Mouse (Mus musculus) hindbrain, embryonic 12.5 days (tissue): ENCODE data around the gene Ksr1. TPM values are rescaled to one million over a fixed set of nuclear protein-coding genes. Genes with fewer than 3 reads are reported as not detected.

Source experiments
- ATAC-seq: fragments of 200-750 bp; cut with Nextera tagmentation; 2 replicates; pipeline ENCODE4 v1.8.0; 2017; ENCODE audit warnings: moderate TSS enrichment; ENCODE audit not compliant: low FRiP score
- H3K27ac ChIP-seq: fragments of 300-500 bp; sonication (generic); 2 replicates; pipeline ENCODE4 v1.5.1; 2016; ENCODE audit warnings: mild to moderate bottlenecking
- H3K27me3 ChIP-seq: fragments of 300-500 bp; sonication (generic); 2 replicates; pipeline ENCODE4 v1.6.1; 2016; ENCODE audit warnings: mild to moderate bottlenecking
- H3K36me3 ChIP-seq: fragments of 300-500 bp; sonication (generic); 2 replicates; pipeline ENCODE4 v1.6.1; 2016; ENCODE audit warnings: mild to moderate bottlenecking
- H3K4me1 ChIP-seq: fragments of 300-500 bp; sonication (generic); 2 replicates; pipeline ENCODE4 v1.6.1; 2016
- H3K4me2 ChIP-seq: fragments of 300-500 bp; sonication (generic); replicated peaks from 2 replicates; pipeline ENCODE4 v1.6.1; 2016; ENCODE audit warnings: mild to moderate bottlenecking
- H3K4me3 ChIP-seq: fragments of 300-500 bp; sonication (generic); 2 replicates; pipeline ENCODE4 v1.5.1; 2016; ENCODE audit warnings: mild to moderate bottlenecking
- H3K9ac ChIP-seq: fragments of 300-500 bp; sonication (generic); 2 replicates; pipeline ENCODE4 v1.6.1; 2016; ENCODE audit warnings: mild to moderate bottlenecking, moderate library complexity
- H3K9me3 ChIP-seq: fragments of 300-500 bp; sonication (generic); replicated peaks from 2 replicates; pipeline ENCODE4 v1.6.1; 2016; ENCODE audit warnings: mild to moderate bottlenecking
- WGBS: fragments of 180-500 bp; shearing (Covaris S2); methylation state at CpG from one replicate; pipeline ENCODE4 v1.1.7; 2016; 5-methylcytosine and 5-hydroxymethylcytosine counted together
- polyA plus RNA-seq: library from polyadenylated mRNA; unstranded; fragments of >200 nt; fragmentation: Nextera tagmentation; extraction: Ambion mirVana; gene quantifications from 2 replicates; pipeline ENCODE4 v1.2.1, GENCODE M21; 2016

Ksr1 gene
- polyA plus RNA-seq, 1 experiment from 2014 or later: 3.5 TPM

- H3K4me3 ChIP-seq: no peak within 1 kb of the TSS
- 80% methylated on average over 10 of the region's 10 CpGs for WGBS
- H3K9ac ChIP-seq: no peak within 1 kb of the TSS
- no peaks in the 10 kb centered on the region for H3K9me3 ChIP-seq
- no peak within 1 kb of the TSS for H3K27ac ChIP-seq
- H3K4me2 ChIP-seq: no peak within 1 kb of the TSS
- H3K27me3 ChIP-seq: no peaks in the 10 kb centered on the region
- no peaks in the 10 kb centered on the region for H3K4me1 ChIP-seq
- ATAC-seq: no peak
- H3K36me3 ChIP-seq: no peaks in the 10 kb centered on the region
Observed at GRCm38 (mm10) chr11:78984483-78985177, 161.6 kb downstream of the Ksr1 start, which contains the start of gene Lgals9. Gene Lgals9 (minus strand): TSS chr11:78984946.

- H3K36me3 ChIP-seq: no peaks in the 10 kb centered on the region
- WGBS: 89% methylated on average over 7 of the region's 7 CpGs
Observed at GRCm38 (mm10) chr11:78983539-78983938, 162.7 kb downstream of the Ksr1 start.

GRCm38 (mm10) chr11:78982513-78983291, 163.5 kb downstream of the Ksr1 start:
- Histone ChIP-seq H3K4me1 (no peaks in the 10 kb centered on the region), H3K27ac (no peak overlapping the region), H3K4me2 (no peak overlapping the region), H3K9ac (no peak overlapping the region), H3K36me3 (no peaks in the 10 kb centered on the region), H3K4me3 (no peak overlapping the region), H3K9me3 (no peaks in the 10 kb centered on the region), H3K27me3 (no peaks in the 10 kb centered on the region)
- 86% methylated on average over 12 of the region's 12 CpGs for WGBS
- ATAC-seq: no peak

More at GRCm38 (mm10) chr11:78983539-78983938, 162.7 kb downstream of the Ksr1 start:
- H3K27ac ChIP-seq: no peak overlapping the region
- H3K9me3 ChIP-seq: no peaks in the 10 kb centered on the region
- no peaks in the 10 kb centered on the region for H3K4me1 ChIP-seq
- H3K9ac ChIP-seq: no peak overlapping the region
- no peaks in the 10 kb centered on the region for H3K27me3 ChIP-seq
- H3K4me3 ChIP-seq: no peak overlapping the region
- H3K4me2 ChIP-seq: no peak overlapping the region
- no peak for ATAC-seq

GRCm38 (mm10) chr11:78982042-78982441, 164.2 kb downstream of the Ksr1 start:
- no peaks in the 10 kb centered on the region for H3K27me3 ChIP-seq
- no peaks in the 10 kb centered on the region for H3K36me3 ChIP-seq
- no peak overlapping the region for H3K4me3 ChIP-seq
- H3K4me1 ChIP-seq: no peaks in the 10 kb centered on the region
- H3K9me3 ChIP-seq: no peaks in the 10 kb centered on the region
- H3K9ac ChIP-seq: no peak overlapping the region
- H3K4me2 ChIP-seq: no peak overlapping the region
- no peak for ATAC-seq
- 78% methylated on average over 2 of the region's 2 CpGs for WGBS
- no peak overlapping the region for H3K27ac ChIP-seq

GRCm38 (mm10) chr11:78980083-78980634, 166.0 kb downstream of the Ksr1 start:
- Histone ChIP-seq H3K27me3 (no peaks in the 10 kb centered on the region), H3K27ac (no peak overlapping the region), H3K4me2 (no peak overlapping the region), H3K4me3 (no peak overlapping the region), H3K9ac (no peak overlapping the region), H3K9me3 (no peaks in the 10 kb centered on the region), H3K4me1 (no peaks in the 10 kb centered on the region), H3K36me3 (no peaks in the 10 kb centered on the region)
- no peak for ATAC-seq
- WGBS: 88% methylated on average over 4 of the region's 4 CpGs

DNA sequence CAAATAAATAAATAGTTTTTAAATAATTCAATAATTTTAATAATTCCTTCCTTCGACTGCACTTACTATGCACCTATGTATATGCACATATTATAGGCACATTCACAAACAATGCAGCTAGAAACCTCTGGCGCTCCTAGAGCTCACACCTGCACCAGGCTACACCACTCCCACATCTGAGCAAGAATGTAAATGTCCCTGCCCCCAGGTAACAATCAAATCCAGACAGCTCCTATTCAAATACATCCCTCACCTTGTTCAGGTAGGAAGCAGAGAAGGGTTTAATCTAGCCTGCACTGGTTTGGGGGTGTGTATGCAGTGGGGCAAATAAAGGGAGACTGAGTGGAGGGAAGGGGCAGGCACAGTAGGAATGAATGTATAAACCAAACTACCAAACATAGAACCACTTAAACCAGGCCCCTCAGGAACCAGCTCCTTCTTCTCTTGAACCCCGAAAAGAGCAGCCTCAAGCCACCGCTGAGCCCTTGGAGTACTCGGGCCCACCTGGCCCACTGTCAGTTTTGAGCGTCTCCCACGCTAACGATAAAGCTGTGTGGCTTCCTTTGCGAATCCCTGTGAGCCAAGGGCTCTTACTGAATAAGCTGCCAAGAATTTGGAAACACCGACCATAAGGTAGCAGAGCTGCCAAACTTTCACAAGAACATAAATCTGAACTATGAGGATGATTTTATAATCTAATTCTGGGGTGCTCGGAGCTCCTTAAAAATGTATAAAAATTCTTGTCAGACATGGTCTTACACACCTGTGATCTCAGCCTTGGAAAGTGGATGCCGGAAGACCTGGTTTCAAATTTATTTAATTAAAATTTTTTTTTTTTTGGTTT, 167.8 kb downstream of the Ksr1 start:
- H3K9me3 ChIP-seq: no peaks in the 10 kb centered on the region

DNA sequence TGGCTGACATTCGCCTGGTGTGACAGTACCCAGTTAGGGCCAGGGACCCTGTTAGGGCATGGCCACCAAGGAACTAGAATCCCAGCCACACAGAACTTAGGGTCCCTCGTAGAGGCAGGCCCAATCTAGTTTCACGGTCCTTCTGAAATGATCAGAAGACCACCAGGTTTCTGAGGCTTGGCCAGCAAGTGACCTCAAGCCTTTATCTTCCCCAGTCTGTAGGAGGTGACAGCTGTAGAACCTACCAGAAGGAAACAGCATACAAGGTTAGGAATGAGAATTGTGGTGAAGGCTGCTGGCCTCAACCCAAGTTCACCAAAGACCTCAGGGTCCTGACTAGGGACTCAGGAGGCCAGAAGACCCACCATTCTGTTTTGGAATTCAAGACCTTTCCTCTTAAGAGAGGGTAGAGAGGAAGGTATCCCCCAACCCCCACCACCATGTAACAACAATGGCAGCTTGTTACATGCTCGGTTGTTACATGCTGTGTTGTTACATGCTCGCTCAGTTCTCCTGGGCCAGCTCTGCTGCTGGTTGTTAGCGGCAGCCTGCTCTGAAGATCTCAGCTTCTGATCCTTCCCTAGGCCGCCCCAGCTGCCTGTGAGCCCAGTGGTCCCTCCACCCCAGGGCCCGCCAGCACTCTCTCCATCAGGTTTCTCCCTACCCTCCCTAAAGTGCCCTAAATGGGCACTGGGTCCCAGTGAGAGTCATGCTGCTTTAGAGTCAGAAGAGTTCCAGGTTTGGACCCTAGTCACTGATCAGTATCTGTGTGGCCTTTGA, 169.3 kb downstream of the Ksr1 start:
- H3K4me3 ChIP-seq: no peak overlapping the region
- H3K27me3 ChIP-seq: no peaks in the 10 kb centered on the region
- H3K36me3 ChIP-seq: no peaks in the 10 kb centered on the region
- ATAC-seq: no peak
- no peaks in the 10 kb centered on the region for H3K9me3 ChIP-seq
- no peak overlapping the region for H3K9ac ChIP-seq
- H3K4me2 ChIP-seq: no peak overlapping the region
- WGBS: 83% methylated on average over 8 of the region's 8 CpGs
- peaks cover 19% of the 10 kb centered on the region for H3K4me1 ChIP-seq
- H3K27ac ChIP-seq: no peak overlapping the region

More for the DNA sequence above, 167.8 kb downstream of the Ksr1 start:
- Histone ChIP-seq H3K27me3 (no peaks in the 10 kb centered on the region), H3K9ac (no peak overlapping the region), H3K36me3 (no peaks in the 10 kb centered on the region), H3K4me2 (no peak overlapping the region), H3K4me1 (peaks cover 6% of the 10 kb centered on the region; the same call in 1 of the 2 replicates), H3K27ac (no peak overlapping the region), H3K4me3 (no peak overlapping the region)
- ATAC-seq: no peak
- 86% methylated on average over 12 of the region's 12 CpGs for WGBS

DNA sequence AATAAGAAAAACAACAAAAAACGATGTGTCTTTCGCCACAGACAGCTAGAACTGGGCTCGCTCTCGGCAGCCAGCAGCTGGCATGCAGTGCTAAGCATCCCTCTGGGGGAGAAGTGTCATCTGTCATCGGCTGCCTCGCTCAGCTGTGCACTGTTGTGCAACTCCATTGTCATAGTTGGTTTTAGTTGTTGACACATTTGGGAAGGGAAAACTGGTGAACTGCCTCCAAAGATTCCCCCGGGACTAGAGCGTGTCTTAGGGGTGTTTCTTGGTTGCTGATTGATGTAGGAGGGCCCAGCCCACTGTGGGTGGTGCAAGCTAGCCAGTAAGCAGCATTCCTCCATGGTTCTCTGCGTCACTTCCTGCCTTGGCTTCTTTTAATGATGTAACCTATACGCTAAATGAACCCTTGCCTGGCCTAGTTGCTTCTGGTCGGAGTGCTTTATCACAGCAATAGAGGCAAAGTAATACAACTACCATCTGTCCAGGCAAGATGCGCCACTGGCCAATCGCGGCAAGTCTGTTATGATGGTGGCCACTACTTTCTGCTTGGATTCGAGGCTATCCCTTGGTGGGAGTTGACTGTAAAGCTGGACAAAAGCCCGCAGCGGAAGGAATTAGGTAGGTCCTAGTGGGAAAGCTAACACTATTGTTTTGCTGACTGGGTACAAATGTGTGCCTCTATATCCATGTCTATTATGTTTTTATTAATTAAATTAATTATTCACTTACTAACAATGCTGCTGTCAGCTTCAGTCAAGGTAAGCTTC, 172.6 kb downstream of the Ksr1 start:
- peaks cover 19% of the 10 kb centered on the region for H3K4me1 ChIP-seq
- no peaks in the 10 kb centered on the region for H3K27me3 ChIP-seq
- H3K9me3 ChIP-seq: no peaks in the 10 kb centered on the region
- no peaks in the 10 kb centered on the region for H3K36me3 ChIP-seq
- no peak overlapping the region for H3K9ac ChIP-seq
- no peak overlapping the region for H3K4me3 ChIP-seq
- WGBS: 58% methylated on average over 17 of the region's 17 CpGs
- H3K4me2 ChIP-seq: peak overlapping the region; percentile 21
- peak overlapping the region; percentile 25 for H3K27ac ChIP-seq
- peak; percentile 63 for ATAC-seq

DNA sequence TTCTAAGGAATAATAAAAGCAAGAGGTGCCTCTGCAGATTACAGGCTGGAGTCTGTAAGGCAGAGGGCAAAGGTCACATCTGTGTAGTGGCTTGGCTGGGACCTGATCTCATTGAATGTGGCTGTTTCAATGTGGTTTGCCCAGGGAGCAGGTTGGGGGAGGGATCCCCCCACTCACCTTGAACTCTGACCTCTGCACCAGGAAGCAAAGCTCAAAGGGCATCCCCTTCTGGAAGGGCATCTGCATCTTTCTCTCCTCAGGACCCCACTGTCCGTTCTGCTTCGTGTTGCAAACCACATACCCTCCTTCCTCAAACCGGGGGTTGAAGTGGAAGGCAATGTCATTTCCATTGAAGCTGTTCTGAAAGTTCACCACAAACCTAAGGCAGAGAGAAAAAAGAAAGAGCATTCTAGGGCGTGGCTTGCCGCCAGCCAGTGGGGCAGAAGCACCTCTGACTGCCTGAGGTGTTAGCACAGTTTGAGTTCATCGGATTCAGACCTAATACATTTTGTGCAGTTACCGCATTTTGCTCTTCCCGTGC, 173.3 kb downstream of the Ksr1 start:
- Histone ChIP-seq H3K36me3 (no peaks in the 10 kb centered on the region), H3K27ac (peak overlapping the region; percentile 25; the same call in 1 of the 2 replicates), H3K9ac (no peak overlapping the region)

DNA sequence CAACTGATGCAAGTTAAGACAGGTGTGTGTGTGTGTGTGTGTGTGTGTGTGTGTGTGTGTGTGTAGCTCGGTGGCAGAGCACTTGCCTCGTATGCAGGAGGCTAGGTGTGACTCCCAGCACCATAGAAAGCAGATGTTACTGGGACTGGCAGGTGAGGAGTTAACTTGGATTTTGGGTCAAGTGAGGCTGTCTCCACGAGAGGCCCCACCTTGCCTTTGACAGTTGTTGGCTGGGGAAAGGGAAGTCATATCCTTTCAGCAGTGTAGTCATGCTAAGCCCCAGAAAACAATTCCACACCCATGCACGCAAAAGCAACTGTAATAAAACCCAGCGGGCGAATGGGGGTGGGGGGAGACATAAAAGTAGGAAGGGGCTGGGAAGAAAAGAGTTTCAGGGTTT, 173.9 kb downstream of the Ksr1 start:
- no peak overlapping the region for H3K27ac ChIP-seq
- H3K9me3 ChIP-seq: no peaks in the 10 kb centered on the region
- 47% methylated on average over 6 of the region's 6 CpGs for WGBS
- H3K4me1 ChIP-seq: peaks cover 19% of the 10 kb centered on the region
- no peak overlapping the region for H3K4me3 ChIP-seq
- H3K36me3 ChIP-seq: no peaks in the 10 kb centered on the region
- H3K9ac ChIP-seq: no peak overlapping the region
- no peaks in the 10 kb centered on the region for H3K27me3 ChIP-seq
- no peak overlapping the region for H3K4me2 ChIP-seq
- no peak for ATAC-seq

More for the DNA sequence above, 173.3 kb downstream of the Ksr1 start:
- WGBS: 47% methylated on average over 8 of the region's 8 CpGs
- Histone ChIP-seq H3K4me2 (peak overlapping the region; percentile 21; the same call in 1 of the 2 replicates), H3K27me3 (no peaks in the 10 kb centered on the region), H3K9me3 (no peaks in the 10 kb centered on the region), H3K4me1 (peaks cover 19% of the 10 kb centered on the region), H3K4me3 (no peak overlapping the region)
- no peak for ATAC-seq
